Mouse (Mus musculus) kidney, embryonic 14.5 days (tissue): ENCODE measurements around the gene Tmem97. TPM values are rescaled to one million over a fixed set of nuclear protein-coding genes. Genes with fewer than 3 reads are reported as not detected.
"Not testable (repeated sequence)": the region's sequence is repeated elsewhere in the genome, so short reads cannot be mapped to it uniquely, and the experiment has no call there.

ENCODE experiments used
- ATAC-seq: fragments of 200-750 bp; cut with Nextera tagmentation; 2 replicates; pipeline ENCODE4 v1.8.0; 2017; ENCODE audit warnings: moderate number of reproducible peaks, mild to moderate bottlenecking, moderate TSS enrichment, moderate library complexity; ENCODE audit not compliant: low FRiP score, low TSS enrichment
- H3K27ac ChIP-seq: fragments of 300-500 bp; sonication (generic); 2 replicates; pipeline ENCODE4 v1.5.1; 2014; ENCODE audit warnings: low read depth, mild to moderate bottlenecking, low read length, moderate library complexity, mixed read lengths
- H3K27me3 ChIP-seq: fragments of 300-500 bp; sonication (generic); 2 replicates; pipeline ENCODE4 v1.6.1; 2014; ENCODE audit warnings: mild to moderate bottlenecking, low read length; ENCODE audit not compliant: control insufficient read depth, insufficient read depth
- H3K36me3 ChIP-seq: fragments of 300-500 bp; sonication (generic); 2 replicates; pipeline ENCODE4 v1.6.1; 2014; ENCODE audit warnings: low read length, mixed read lengths; ENCODE audit not compliant: control insufficient read depth, insufficient read depth
- H3K4me1 ChIP-seq: fragments of 300-500 bp; sonication (generic); 2 replicates; pipeline ENCODE4 v1.6.1; 2014; ENCODE audit warnings: low read length, mixed read lengths; ENCODE audit not compliant: control insufficient read depth, insufficient read depth
- H3K4me2 ChIP-seq: fragments of 300-500 bp; sonication (generic); replicated peaks from 2 replicates; pipeline ENCODE4 v1.6.1; 2014; ENCODE audit warnings: low read depth, mild to moderate bottlenecking, low read length
- H3K4me3 ChIP-seq: fragments of 300-500 bp; sonication (generic); 2 replicates; pipeline ENCODE4 v1.5.1; 2014; ENCODE audit warnings: mild to moderate bottlenecking, low read length
- H3K9ac ChIP-seq: fragments of 300-500 bp; sonication (generic); 2 replicates; pipeline ENCODE4 v1.6.1; 2014; ENCODE audit warnings: low read depth, mild to moderate bottlenecking, low read length, moderate library complexity
- H3K9me3 ChIP-seq: fragments of 300-500 bp; sonication (generic); 2 replicates; pipeline ENCODE4 v1.6.1; 2016; ENCODE audit warnings: low read length; ENCODE audit not compliant: control insufficient read depth
- WGBS: fragments of 180-500 bp; shearing (Covaris S2); extraction: QIAGEN DNeasy Blood & Tissue Kit; methylation state at CpG from one replicate; pipeline ENCODE4 v1.1.7; 2014; 5-methylcytosine and 5-hydroxymethylcytosine counted together
- polyA plus RNA-seq: library from polyadenylated mRNA; unstranded; fragments of >200 nt; fragmentation: Nextera tagmentation; extraction: Ambion mirVana; gene quantifications from 2 replicates; pipeline ENCODE4 v1.2.1, GENCODE M21; 2014

Gene Tmem97
- polyA plus RNA-seq, 1 experiment from 2014 or later = 91.1 TPM

- Histone ChIP-seq H3K27me3 (no peaks in the 10 kb centered on the region), H3K9me3 (no peaks in the 10 kb centered on the region), H3K4me2 (no peak overlapping the region), H3K36me3 (peaks cover 41% of the 10 kb centered on the region), H3K4me1 (peaks cover 15% of the 10 kb centered on the region; the same call in 1 of the 2 replicates), H3K9ac (no peak overlapping the region), H3K4me3 (no peak overlapping the region), H3K27ac (no peak overlapping the region)
- ATAC-seq = no peak
- 97% methylated on average over 7 of the region's 7 CpGs for WGBS
These were observed 6.0 kb downstream of the Tmem97 start for GRCm38 (mm10) chr11:78544449-78545111.

GRCm38 (mm10) chr11:78540358-78540757 lies 10.2 kb downstream of the Tmem97 start:
- Histone ChIP-seq H3K9ac (no peak overlapping the region), H3K9me3 (no peaks in the 10 kb centered on the region), H3K27me3 (no peaks in the 10 kb centered on the region), H3K4me3 (no peak overlapping the region), H3K4me2 (no peak overlapping the region), H3K36me3 (peaks cover 51% of the 10 kb centered on the region), H3K27ac (no peak overlapping the region), H3K4me1 (peaks cover 9% of the 10 kb centered on the region; the same call in 1 of the 2 replicates)
- WGBS = 84% methylated on average over 3 of the region's 3 CpGs
- ATAC-seq = no peak

GRCm38 (mm10) chr11:78536690-78537084 lies 13.9 kb downstream of the Tmem97 start:
- H3K4me3 ChIP-seq = peak overlapping the region; percentile 84
- no peaks in the 10 kb centered on the region for H3K9me3 ChIP-seq
- H3K4me2 ChIP-seq = peak overlapping the region; percentile 82
- H3K27me3 ChIP-seq = no peaks in the 10 kb centered on the region
- peak overlapping the region; percentile 74 for H3K27ac ChIP-seq
- no peak for ATAC-seq
- whole genome bisulfite sequencing = 1% methylated on average over 14 of the region's 14 CpGs
- peaks cover 30% of the 10 kb centered on the region for H3K36me3 ChIP-seq
- H3K4me1 ChIP-seq = peaks cover 16% of the 10 kb centered on the region
- peak overlapping the region; percentile 87 for H3K9ac ChIP-seq

GRCm38 (mm10) chr11:78536080-78536689 lies 14.4 kb downstream of the Tmem97 start, which contains the start of the genes Tnfaip1 and Ift20:
Gene Tnfaip1 (minus strand): TSS chr11:78536332.
Gene Ift20 (plus strand): TSS chr11:78536361.
- Histone ChIP-seq H3K36me3 (peaks cover 25% of the 10 kb centered on the region), H3K9me3 (no peaks in the 10 kb centered on the region), H3K9ac (peak within 1 kb of the TSS; percentile 87), H3K27me3 (no peaks in the 10 kb centered on the region), H3K4me1 (peaks cover 18% of the 10 kb centered on the region), H3K4me3 (peak within 1 kb of the TSS; percentile 84), H3K27ac (peak within 1 kb of the TSS; percentile 90), H3K4me2 (peak within 1 kb of the TSS; percentile 82)
- ATAC-seq = peak; percentile 98
- under 1% methylated on average over 52 of the region's 52 CpGs for WGBS

- WGBS = under 1% methylated on average over 23 of the region's 23 CpGs
- peak; percentile 7; the same call in 1 of the 2 replicates for ATAC-seq
These were observed 15.0 kb downstream of the Tmem97 start for GRCm38 (mm10) chr11:78535376-78536079.

GRCm38 (mm10) chr11:78534516-78534915 lies 16.1 kb downstream of the Tmem97 start:
- H3K27ac ChIP-seq = no peak overlapping the region; the same call in 1 of the 2 replicates
- peak overlapping the region; percentile 84 for H3K4me3 ChIP-seq
- H3K4me1 ChIP-seq = peaks cover 23% of the 10 kb centered on the region
- H3K36me3 ChIP-seq = peaks cover 19% of the 10 kb centered on the region
- no peaks in the 10 kb centered on the region for H3K27me3 ChIP-seq
- ATAC-seq = no peak
- WGBS = 80% methylated on average over 4 of the region's 4 CpGs
- no peaks in the 10 kb centered on the region for H3K9me3 ChIP-seq
- H3K4me2 ChIP-seq = peak overlapping the region; percentile 53
- H3K9ac ChIP-seq = peak overlapping the region; percentile 67; the same call in 1 of the 2 replicates

More at GRCm38 (mm10) chr11:78535376-78536079, 15.0 kb downstream of the Tmem97 start:
- Histone ChIP-seq H3K4me1 (peaks cover 20% of the 10 kb centered on the region), H3K9ac (peak overlapping the region; percentile 67), H3K4me3 (peak overlapping the region; percentile 84), H3K27ac (peak overlapping the region; percentile 90), H3K27me3 (no peaks in the 10 kb centered on the region), H3K9me3 (no peaks in the 10 kb centered on the region), H3K36me3 (peaks cover 19% of the 10 kb centered on the region), H3K4me2 (peak overlapping the region; percentile 53)

GRCm38 (mm10) chr11:78531515-78531914 lies 19.1 kb downstream of the Tmem97 start:
- ATAC-seq, H3K9ac ChIP-seq, H3K27me3 ChIP-seq, H3K4me2 ChIP-seq, H3K9me3 ChIP-seq, H3K4me3 ChIP-seq: not testable (repeated sequence)
- 87% methylated on average over 10 of the region's 10 CpGs for WGBS
- peaks cover 22% of the 10 kb centered on the region for H3K4me1 ChIP-seq
- 0 out of 2 replicates have a peak overlapping the region, but pooled peaks have one; percentile 37 for H3K27ac ChIP-seq
- peaks cover 36% of the 10 kb centered on the region for H3K36me3 ChIP-seq

- WGBS = 71% methylated on average over 6 of the region's 6 CpGs
- Histone ChIP-seq H3K27ac (peak overlapping the region; percentile 37; the same call in 1 of the 2 replicates), H3K9me3 (no peaks in the 10 kb centered on the region), H3K9ac (no peak overlapping the region; the same call in 1 of the 2 replicates), H3K36me3 (peaks cover 41% of the 10 kb centered on the region), H3K4me3 (no peak overlapping the region), H3K4me1 (peaks cover 22% of the 10 kb centered on the region), H3K27me3 (no peaks in the 10 kb centered on the region), H3K4me2 (no peak overlapping the region)
- ATAC-seq = no peak
These were observed 19.5 kb downstream of the Tmem97 start for GRCm38 (mm10) chr11:78531046-78531445.
